Mouse (Mus musculus) heart, embryonic 14.5 days (tissue): ENCODE results near the gene Elobl. TPM values are rescaled to one million over a fixed set of nuclear protein-coding genes. Genes with fewer than 3 reads are reported as not detected.

Experiments
- ATAC-seq: fragments of 200-750 bp; cut with Nextera tagmentation; 2 replicates; pipeline ENCODE4 v1.8.0; 2017; ENCODE audit warnings: low read depth, moderate TSS enrichment; ENCODE audit not compliant: insufficient number of reproducible peaks, insufficient read depth, low FRiP score
- H3K27ac ChIP-seq, 2 experiments: fragments of 200-500 bp in 1 of 2; fragments of 300-500 bp in 1 of 2; sonication (generic) in 1 of 2; replicated peaks in 1 of 2; 2 replicates each; pipeline ENCODE4 v1.5.1; 2012 to 2014; ENCODE audit warnings: low read depth in 2 of 2, low read length in 2 of 2, control low read depth in 1 of 2, mild to moderate bottlenecking in 1 of 2, mixed read lengths in 1 of 2; ENCODE audit not compliant: control insufficient read depth in 1 of 2, insufficient read depth in 1 of 2
- H3K27me3 ChIP-seq: fragments of 300-500 bp; sonication (generic); 2 replicates; pipeline ENCODE4 v1.6.1; 2014; ENCODE audit warnings: mild to moderate bottlenecking, low read length, control low read depth; ENCODE audit not compliant: control insufficient read depth, insufficient read depth
- H3K36me3 ChIP-seq: fragments of 300-500 bp; sonication (generic); 2 replicates; pipeline ENCODE4 v1.6.1; 2014; ENCODE audit warnings: mild to moderate bottlenecking, control low read depth, low read length, mixed read lengths; ENCODE audit not compliant: control insufficient read depth, insufficient read depth
- H3K4me1 ChIP-seq, 2 experiments: fragments of 200-500 bp in 1 of 2; fragments of 300-500 bp in 1 of 2; sonication (generic) in 1 of 2; 2 replicates each; pipeline ENCODE4 v1.6.1; 2012 to 2014; ENCODE audit warnings: low read length in 2 of 2, control low read depth in 1 of 2, mixed read lengths in 1 of 2; ENCODE audit not compliant: control insufficient read depth in 2 of 2, insufficient read depth in 2 of 2
- H3K4me2 ChIP-seq: fragments of 300-500 bp; sonication (generic); 2 replicates; pipeline ENCODE4 v1.6.1; 2014; ENCODE audit warnings: mild to moderate bottlenecking, low read length
- H3K4me3 ChIP-seq, 2 experiments: fragments of 200-500 bp in 1 of 2; fragments of 300-500 bp in 1 of 2; sonication (generic) in 1 of 2; 2 replicates each; pipeline ENCODE4 v1.5.1; 2012 to 2014; ENCODE audit warnings: low read length in 2 of 2, mild to moderate bottlenecking in 2 of 2, control low read depth in 1 of 2, low read depth in 1 of 2, moderate library complexity in 1 of 2; ENCODE audit not compliant: control insufficient read depth in 1 of 2, insufficient read depth in 1 of 2
- H3K9ac ChIP-seq: fragments of 300-500 bp; sonication (generic); 2 replicates; pipeline ENCODE4 v1.6.1; 2014; ENCODE audit warnings: mild to moderate bottlenecking, low read length
- H3K9me3 ChIP-seq: fragments of 300-500 bp; sonication (generic); 2 replicates; pipeline ENCODE4 v1.6.1; 2016; ENCODE audit warnings: low read length, control low read depth; ENCODE audit not compliant: control insufficient read depth
- WGBS: fragments of 180-500 bp; shearing (Covaris S2); extraction: QIAGEN DNeasy Blood & Tissue Kit; methylation state at CpG from one replicate; pipeline ENCODE4 v1.1.7; 2014; 5-methylcytosine and 5-hydroxymethylcytosine counted together
- polyA plus RNA-seq: library from polyadenylated mRNA; unstranded; fragments of >200 nt; fragmentation: Nextera tagmentation; extraction: Ambion mirVana; gene quantifications from 2 replicates; pipeline ENCODE4 v1.2.1, GENCODE M21; 2014

Elobl gene
- polyA plus RNA-seq, result not detected in 2 replicates

DNA sequence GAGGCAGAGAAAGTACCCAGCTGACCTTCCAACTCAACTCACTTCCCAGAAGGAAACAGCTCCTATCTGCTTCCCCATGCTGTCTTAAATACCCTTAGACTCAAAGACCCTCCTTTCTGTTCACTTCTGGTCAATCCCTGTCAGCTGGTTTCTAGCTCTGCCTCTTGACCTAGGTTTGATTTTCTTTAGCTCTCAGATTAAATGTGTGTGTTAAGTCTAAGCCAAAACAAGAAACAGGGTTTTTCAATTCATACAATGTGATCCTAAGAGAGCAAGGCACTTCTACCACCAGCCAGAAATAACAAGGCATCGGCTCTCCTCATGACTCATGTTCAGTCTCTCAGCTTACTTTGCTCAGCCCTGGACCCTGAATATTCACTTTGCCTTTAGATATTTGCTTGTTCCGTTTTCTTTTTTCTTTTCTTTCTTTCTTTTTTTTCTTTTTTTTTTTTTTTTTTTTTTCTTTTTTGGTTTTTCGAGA lies at the start of gene Elobl:
Elobl (minus strand) TSS at position 51 of the 481 bp plus-strand sequence.
- no peaks in the 10 kb centered on the region for H3K4me1 ChIP-seq
- no peak within 1 kb of the TSS for H3K27ac ChIP-seq
- no peaks in the 10 kb centered on the region for H3K27me3 ChIP-seq
- no peak within 1 kb of the TSS for H3K4me2 ChIP-seq
- no peak for ATAC-seq
- WGBS, result 75% methylated on average over 2 of the region's 3 CpGs
- H3K9ac ChIP-seq, result no peak within 1 kb of the TSS
- no peaks in the 10 kb centered on the region for H3K36me3 ChIP-seq
- no peaks in the 10 kb centered on the region for H3K9me3 ChIP-seq
- no peak within 1 kb of the TSS for H3K4me3 ChIP-seq

DNA sequence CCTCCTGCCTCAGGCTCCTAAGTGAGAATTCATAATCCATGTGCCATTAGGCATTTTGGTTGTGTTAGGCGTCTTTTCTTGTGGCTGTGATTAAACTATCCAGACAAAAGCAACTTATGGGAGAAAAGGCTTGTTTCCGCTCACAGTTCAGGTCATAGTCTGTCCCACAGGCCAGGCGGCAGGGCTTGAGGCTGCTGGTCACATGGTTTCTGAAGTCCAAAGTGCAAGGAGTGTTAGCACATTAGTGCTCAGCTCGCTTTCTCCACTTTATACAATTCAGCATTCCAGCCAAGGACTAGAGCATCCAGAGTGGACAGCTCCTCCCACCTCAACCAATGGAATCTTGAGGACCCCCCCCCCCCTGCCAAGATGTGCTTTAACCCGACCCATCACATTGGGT lies 45.5 kb upstream of the Elobl start:
- Histone ChIP-seq H3K27ac (no peak overlapping the region), H3K4me2 (no peak overlapping the region), H3K9me3 (no peaks in the 10 kb centered on the region), H3K4me1 (no peaks in the 10 kb centered on the region), H3K36me3 (peaks cover 92% of the 10 kb centered on the region), H3K27me3 (no peaks in the 10 kb centered on the region), H3K4me3 (no peak overlapping the region), H3K9ac (no peak overlapping the region)
- no peak for ATAC-seq
- WGBS, result 84% methylated on average over 5 of the region's 5 CpGs

DNA sequence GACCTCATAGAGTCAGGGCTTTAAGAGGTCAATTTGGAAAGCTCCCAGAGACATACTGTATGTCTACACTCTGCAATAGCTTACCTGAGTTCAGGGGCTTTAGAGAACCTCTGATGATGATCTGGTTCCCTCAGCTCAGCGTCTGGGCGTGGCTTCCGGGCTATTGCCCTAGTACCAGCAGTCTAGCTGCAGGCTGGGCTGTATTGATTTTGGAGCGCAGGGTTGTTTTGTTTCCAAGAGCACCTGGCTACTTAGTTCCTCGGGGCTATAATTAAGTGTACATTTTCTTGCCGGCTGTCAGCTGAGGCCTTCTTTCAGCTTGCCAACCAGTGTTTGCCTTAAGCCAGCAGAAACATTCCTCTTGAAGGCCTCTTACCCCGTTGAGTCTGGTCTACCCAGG lies 42.8 kb upstream of the Elobl start:
- peaks cover 83% of the 10 kb centered on the region for H3K36me3 ChIP-seq
- H3K9me3 ChIP-seq, result no peaks in the 10 kb centered on the region
- H3K27me3 ChIP-seq, result no peaks in the 10 kb centered on the region
- no peaks in the 10 kb centered on the region for H3K4me1 ChIP-seq
- H3K4me2 ChIP-seq, result no peak overlapping the region
- H3K9ac ChIP-seq, result no peak overlapping the region
- no peak overlapping the region for H3K27ac ChIP-seq
- 83% methylated on average over 7 of the region's 7 CpGs for WGBS
- no peak overlapping the region for H3K4me3 ChIP-seq
- ATAC-seq, result no peak

DNA sequence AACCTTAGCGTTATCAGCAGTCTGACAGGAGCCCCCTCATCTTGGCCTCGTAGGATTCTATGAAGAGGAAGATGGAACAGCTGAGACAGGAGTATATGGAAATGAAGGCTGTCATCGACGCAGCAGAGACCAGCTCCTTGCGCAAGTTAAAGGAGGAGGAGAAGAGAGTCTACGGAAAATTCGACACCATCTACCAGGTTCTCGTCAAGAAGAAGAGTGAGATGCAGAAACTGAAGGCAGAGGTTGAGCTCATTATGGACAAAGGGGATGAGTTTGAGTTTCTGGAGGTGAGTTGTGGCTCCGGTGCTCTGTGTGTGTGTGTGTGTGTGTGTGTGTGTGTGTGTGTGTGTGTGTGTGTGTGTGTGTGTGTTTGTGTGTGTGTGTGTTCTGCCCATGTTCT lies 42.3 kb upstream of the Elobl start:
- Histone ChIP-seq H3K4me1 (peaks cover 0 to under 1% of the 10 kb centered on the region in 2 experiments; a peak in 1 of 4 replicates), H3K4me2 (no peak overlapping the region), H3K36me3 (peaks cover 79% of the 10 kb centered on the region), H3K27ac (no peak overlapping the region), H3K4me3 (no peak overlapping the region), H3K27me3 (no peaks in the 10 kb centered on the region), H3K9me3 (no peaks in the 10 kb centered on the region), H3K9ac (no peak overlapping the region)
- WGBS, result 80% methylated on average over 9 of the region's 9 CpGs
- ATAC-seq, result no peak

DNA sequence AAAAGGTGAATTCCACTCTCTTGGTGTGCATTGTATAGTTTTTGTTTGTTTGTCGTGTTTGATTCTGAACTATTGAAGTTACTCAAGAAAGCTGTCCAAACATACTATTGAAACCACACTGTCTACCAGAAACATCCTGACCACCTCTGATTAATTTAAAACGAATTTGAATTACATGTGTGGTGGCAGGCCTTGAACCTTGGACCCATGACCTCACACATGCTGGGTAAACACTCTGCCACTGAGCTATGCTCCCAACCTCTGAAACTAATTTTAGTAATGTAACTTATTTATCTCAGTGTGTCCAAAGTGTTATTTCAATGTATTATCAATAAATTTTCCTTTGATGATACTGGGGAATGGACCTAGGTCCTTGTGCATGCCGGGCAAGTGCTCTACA lies 40.9 kb upstream of the Elobl start:
- Histone ChIP-seq H3K9me3 (no peaks in the 10 kb centered on the region), H3K9ac (no peak overlapping the region), H3K4me3 (no peak overlapping the region), H3K4me1 (peaks cover 8 to 15% of the 10 kb centered on the region in 2 experiments), H3K4me2 (no peak overlapping the region), H3K36me3 (peaks cover 64% of the 10 kb centered on the region), H3K27ac (no peak overlapping the region), H3K27me3 (no peaks in the 10 kb centered on the region)
- no peak for ATAC-seq
- 86% methylated on average over 3 of the region's 3 CpGs for WGBS

DNA sequence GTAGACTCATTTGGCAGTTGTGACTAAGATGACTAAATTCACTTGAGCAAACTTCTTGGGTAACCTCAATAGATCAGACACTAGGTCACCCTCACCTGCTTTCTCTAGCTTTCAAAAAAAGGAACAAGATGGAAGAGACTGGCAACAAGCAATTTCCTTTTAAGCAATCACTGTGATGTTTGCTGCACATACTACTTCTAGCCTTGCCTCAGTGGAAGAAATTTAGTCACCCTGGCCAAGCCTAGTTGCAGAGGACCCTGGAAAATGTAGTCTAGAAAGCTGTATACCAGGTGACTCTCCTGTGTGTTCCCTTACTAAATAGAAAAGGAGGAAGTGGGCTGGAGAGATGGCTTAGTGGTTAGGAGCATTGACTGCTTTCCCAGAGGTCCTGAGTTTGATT lies 39.7 kb upstream of the Elobl start:
- Histone ChIP-seq H3K36me3 (peaks cover 52% of the 10 kb centered on the region), H3K27ac (no peak overlapping the region), H3K4me3 (no peak overlapping the region), H3K4me2 (no peak overlapping the region), H3K4me1 (peaks cover 12 to 17% of the 10 kb centered on the region in 2 experiments), H3K27me3 (no peaks in the 10 kb centered on the region), H3K9me3 (no peaks in the 10 kb centered on the region), H3K9ac (no peak overlapping the region)
- ATAC-seq, result no peak

DNA sequence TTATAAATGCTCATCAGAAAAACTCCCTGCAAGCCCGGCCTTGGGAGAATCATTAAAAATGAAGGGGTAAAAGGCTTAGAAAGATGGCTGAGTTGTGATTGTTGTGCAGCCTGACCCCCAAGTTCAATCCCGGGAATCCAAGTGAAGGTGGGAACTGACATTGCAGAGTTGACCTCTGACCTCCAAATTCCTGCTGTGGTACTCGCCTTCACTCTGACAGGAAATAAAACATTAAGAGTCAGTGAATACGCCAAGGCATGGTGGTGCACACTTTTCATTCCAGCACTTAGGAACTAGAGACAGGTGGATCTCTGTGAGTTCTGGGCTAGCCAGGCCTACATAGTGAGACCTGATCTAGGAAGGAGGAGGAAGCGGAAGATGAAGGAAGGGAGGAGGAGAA lies 38.7 kb upstream of the Elobl start:
- Histone ChIP-seq H3K36me3 (peaks cover 43% of the 10 kb centered on the region), H3K9ac (no peak overlapping the region), H3K4me1 (peaks cover 16 to 17% of the 10 kb centered on the region in 2 experiments), H3K9me3 (no peaks in the 10 kb centered on the region), H3K4me2 (no peak overlapping the region), H3K27me3 (no peaks in the 10 kb centered on the region), H3K4me3 (no peak overlapping the region), H3K27ac (no peak overlapping the region)
- ATAC-seq, result no peak
- 73% methylated on average over 5 of the region's 5 CpGs for WGBS

DNA sequence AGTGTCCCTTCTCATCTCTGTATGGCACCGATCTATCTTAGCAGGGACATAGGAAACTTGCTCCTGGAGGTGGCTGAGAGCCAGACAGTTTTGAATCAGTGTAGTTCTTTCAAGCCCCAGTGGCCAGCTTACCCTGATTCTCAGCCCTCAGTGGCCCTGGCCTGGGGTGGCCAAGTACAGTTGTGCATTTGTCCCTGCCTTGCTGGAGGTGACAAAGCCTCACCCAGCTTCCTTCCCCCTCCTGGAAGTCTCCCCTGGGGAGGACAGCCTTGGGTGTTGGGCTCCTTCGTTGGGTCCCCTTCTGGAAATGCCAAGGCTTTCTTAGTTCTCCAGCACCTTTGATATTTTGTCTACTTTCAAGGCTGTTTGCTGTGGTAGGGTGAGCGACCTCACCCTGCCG lies 37.0 kb upstream of the Elobl start:
- Histone ChIP-seq H3K4me2 (peak overlapping the region; percentile 52), H3K27me3 (no peaks in the 10 kb centered on the region), H3K4me3 (no peak overlapping the region), H3K36me3 (peaks cover 25% of the 10 kb centered on the region), H3K9ac (no peak overlapping the region), H3K4me1 (peaks cover 18 to 19% of the 10 kb centered on the region in 2 experiments), H3K27ac (no peak overlapping the region), H3K9me3 (no peaks in the 10 kb centered on the region)
- ATAC-seq, result no peak
- WGBS, result 79% methylated on average over 4 of the region's 4 CpGs
